Mouse (Mus musculus) spleen, embryonic (tissue): ENCODE measurements around the gene Wipf3.

Experiments
- CTCF ChIA-PET: fragments of 350-600 bp; sonication (Branson Sonifier 250); formaldehyde crosslinking; loops from one replicate; lab custom pipeline; 2022; lab: Charles Lee

Wipf3 gene

DNA sequence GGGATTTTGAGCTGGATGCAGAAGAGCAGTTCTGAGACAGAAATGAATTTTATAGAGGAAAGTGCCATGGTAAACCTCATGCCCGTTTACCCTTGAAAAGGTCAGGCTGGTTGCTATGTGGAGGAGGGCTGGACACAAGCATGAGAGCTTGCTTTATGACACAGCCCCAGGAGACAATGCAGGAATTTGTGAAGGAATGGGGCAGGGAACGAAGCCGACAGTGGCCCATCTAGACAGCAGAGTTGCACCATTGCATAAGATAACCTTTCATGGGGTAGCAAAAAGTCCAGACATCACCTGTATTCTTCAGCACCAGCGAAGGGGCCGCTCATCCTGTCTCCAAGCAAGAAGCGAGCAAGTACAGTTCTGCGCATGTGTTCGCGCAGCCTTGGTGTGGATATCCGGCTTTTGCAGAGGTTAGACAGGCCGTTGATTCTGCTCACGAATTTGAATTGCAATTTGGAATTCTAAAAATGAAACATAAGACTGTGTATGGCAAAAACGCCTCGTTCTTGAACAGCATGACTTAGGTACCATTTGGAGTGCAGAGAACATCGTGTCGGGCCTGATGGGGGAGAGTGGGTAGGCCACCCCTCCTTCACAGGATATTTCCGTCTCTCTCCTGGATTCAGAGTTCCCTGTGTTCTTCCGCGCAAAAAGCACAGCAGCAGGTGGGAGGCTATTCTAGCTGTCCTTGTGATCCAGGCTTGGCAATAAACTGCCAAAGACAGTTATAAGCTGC, 46.7 kb downstream of the Wipf3 start:
- CTCF ChIA-PET = no interaction called here

GRCm38 (mm10) chr6:54478646-54479324, 49.4 kb downstream of the Wipf3 start:
- CTCF ChIA-PET = no interaction called here

GRCm38 (mm10) chr6:54481390-54482112, 52.1 kb downstream of the Wipf3 start:
- CTCF ChIA-PET = no interaction called here

DNA sequence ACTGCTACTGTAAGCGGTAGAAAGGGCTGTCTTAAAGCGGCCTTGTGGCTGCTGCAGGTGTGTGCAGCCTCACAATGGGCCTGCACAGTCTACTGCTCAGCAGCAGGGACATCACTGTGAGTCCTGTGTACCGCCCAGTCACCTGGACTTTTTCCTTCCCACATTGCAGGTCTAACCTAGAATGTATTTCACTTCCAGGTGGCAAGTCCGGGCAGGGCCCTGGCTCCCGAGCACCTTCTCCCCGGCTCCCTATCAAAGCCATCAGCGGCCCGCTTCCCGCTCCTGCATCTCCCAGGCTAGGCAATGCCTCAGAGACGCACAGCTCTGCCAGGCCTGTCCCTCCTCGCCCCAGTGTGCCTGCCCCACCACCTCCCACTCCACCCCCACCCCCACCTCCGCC, 55.6 kb downstream of the Wipf3 start:
- CTCF ChIA-PET = no interaction called here

DNA sequence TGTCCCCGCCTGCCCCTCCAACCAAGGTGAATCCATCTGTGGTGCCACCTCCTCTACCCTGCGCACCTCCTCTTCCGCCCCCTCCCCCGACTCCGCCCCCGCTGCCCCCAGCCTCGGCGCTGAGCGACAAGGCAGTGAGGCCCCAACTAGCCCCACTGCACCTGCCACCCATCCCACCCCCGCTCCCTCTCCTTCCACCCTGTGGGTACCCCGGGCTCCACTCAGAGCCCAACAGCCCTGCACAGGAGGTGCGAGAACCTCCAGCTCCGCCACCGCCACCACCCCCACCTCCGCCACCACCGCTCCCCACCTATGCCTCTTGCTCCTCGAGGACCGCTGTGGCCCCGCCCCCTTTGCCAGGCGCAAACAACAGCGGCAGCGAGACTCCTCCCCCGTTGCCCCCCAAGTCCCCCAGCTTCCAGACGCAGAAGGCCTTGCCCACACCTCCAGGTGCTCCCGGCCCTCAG, 56.1 kb downstream of the Wipf3 start:
- CTCF ChIA-PET = no interaction called here

GRCm38 (mm10) chr6:54485973-54486569, 56.7 kb downstream of the Wipf3 start:
- CTCF ChIA-PET = no interaction called here

DNA sequence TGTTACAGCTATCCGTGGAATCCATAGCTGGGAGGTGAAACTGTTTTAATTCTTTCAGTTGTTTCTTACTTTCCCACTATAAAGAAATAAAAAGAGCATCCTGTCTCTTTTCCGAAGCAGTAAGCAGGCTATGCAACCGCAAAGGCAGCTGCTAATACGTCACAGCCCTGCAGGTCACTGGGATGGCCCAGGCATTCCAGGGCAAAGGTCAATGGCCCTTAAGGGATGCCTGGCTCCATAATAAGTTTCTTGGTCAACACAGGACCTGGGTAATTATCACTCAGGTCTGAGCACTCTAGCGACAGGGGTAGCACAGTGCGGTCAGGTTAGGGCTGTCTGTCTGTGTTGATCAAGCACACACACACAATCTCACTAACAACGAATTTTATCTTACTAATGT, 61.7 kb downstream of the Wipf3 start:
- CTCF ChIA-PET = no interaction called here

DNA sequence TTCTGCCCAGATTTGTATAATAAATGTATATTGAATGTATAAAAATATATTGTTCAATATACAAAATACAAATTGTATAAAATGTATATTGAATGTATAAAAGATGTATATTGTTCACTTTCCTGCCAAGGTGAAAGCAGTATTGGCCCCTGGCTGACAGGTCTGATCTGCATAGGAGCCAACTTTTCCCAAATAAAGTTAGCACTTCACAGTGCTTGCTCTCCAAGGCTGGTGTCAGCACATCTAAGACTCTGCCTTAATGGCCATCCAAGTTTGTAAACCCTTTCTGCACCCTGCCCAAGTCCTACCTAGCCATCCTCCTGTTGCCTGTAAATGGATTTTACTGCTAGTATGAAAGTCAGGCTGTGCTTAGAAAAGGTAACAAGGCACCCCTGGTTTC, 64.7 kb downstream of the Wipf3 start:
- CTCF ChIA-PET = no interaction called here

- CTCF ChIA-PET = no interaction called here
These were observed 65.4 kb downstream of the Wipf3 start for GRCm38 (mm10) chr6:54494612-54495398.

DNA sequence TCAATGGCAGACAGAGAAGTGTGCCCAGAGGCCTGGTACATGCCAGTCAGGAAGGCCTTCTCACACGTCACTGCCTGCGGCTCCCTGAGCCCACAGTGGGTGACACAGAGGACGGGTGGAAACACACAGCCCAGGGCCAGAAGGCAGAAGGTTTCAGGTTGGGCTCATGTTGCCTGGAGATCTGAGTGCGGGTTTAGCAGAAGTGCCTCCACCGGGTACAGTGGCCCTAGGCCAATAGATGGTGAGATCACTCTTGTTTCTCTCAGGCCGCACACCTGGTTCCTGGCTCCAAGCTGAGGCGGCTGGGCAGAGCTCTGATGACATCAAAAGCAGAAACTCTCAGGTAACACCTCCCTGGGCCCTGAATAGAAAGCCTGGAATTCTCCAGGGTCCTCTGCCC, 66.8 kb downstream of the Wipf3 start:
- CTCF ChIA-PET = no interaction called here

DNA sequence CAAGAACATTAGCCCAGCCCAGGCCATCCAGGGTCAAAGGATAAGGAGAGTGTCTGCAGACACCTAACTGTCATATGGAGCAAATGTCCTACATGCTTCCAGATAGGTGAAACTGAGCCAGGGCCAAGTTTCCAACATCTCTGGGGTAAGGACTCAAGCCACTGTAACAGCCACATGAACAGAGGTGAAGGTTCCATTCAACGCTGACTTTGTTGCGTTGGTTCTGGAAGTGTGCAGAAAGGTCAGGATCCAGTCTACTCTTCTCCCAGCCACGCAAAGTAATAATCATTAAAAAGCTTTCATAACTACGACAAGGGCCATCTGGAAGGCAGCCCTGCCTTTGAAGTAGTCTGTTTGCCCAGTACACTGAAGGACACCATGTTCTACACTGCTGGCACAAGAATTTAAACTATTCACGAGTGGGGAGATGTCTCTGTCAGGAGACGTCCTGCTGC, 73.3 kb downstream of the Wipf3 start:
- CTCF ChIA-PET = no interaction called here

DNA sequence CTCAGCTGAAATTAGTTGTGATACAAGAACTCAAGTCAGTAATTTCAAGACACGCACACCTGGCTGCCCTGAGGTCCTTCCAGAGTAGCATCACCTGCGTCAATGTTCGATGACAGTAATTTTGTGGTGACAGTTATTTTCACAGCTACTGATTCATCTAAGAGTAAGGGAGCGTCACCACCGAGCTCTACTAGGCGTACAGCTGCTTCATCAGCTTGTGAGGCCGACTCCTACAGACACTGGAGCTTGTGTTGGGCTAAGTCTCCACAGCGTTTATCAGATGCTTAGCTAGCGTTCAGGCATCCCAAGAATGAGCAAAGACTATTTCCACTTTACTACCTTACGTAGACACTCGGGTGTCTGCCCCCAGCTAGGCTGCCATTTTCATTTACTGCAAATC, 76.9 kb downstream of the Wipf3 start:
- CTCF ChIA-PET = no interaction called here

GRCm38 (mm10) chr6:54507002-54507401, 77.6 kb downstream of the Wipf3 start:
- CTCF ChIA-PET = no interaction called here

DNA sequence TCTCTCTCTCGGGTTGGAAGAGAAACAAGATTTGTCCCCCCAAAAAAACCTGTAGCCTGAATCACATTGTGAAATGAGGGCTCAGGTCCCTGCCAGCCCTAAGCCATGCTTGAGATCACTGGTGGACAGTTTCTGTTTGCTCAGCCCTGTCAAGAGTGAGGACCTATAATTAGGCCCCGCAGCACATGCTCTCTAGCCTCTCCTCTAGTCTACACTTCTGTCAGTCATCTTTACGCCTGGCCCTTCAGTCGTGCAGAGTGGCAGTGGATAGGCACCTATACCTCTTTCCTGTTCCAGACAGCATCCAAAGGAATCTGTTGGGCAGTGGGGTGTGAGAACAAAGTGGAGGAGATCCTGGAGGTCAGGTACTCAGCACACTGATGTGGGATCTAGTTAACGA, 78.4 kb downstream of the Wipf3 start:
- CTCF ChIA-PET = no interaction called here

- CTCF ChIA-PET = no interaction called here
These were observed 78.9 kb downstream of the Wipf3 start for GRCm38 (mm10) chr6:54508256-54508793.

DNA sequence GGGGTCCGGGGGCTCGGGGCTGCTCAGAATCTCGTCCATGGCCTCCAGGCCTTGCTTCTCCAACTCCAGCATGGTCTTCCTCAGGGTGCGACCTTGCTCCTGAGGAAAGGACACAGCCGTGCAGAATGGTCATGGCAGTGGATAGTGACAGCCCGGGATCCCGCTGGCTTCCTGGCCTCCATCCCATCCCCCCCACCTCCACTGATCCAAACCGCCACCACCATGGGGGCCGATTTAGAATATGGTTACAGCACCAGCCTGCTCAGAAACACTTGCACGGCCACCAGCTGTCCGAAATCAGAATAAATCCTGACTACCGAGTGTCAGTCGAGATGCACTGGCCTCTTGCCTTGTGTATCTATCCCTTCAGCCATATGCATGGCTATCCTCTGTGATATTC, 79.9 kb downstream of the Wipf3 start:
- CTCF ChIA-PET = no interaction called here

DNA sequence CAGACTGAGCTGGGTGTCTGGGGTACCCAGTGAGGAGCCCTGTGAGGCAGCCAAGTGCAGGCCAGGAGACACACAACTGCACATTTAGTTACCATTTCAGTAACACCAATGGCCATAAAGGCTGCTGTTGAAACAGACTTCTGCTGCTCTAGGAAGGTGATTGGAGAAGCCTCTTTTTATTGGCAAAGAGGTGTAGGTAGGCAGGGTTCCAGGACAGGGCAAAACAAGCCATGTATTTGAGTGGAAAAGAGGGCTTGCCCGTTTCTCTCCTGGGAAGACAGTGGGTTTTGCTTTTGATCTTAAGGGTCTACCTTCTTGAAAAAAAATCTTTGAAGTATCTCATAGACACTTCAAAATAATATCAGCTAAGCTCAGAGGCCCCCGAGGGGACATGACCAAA, 82.9 kb downstream of the Wipf3 start:
- CTCF ChIA-PET = no interaction called here

DNA sequence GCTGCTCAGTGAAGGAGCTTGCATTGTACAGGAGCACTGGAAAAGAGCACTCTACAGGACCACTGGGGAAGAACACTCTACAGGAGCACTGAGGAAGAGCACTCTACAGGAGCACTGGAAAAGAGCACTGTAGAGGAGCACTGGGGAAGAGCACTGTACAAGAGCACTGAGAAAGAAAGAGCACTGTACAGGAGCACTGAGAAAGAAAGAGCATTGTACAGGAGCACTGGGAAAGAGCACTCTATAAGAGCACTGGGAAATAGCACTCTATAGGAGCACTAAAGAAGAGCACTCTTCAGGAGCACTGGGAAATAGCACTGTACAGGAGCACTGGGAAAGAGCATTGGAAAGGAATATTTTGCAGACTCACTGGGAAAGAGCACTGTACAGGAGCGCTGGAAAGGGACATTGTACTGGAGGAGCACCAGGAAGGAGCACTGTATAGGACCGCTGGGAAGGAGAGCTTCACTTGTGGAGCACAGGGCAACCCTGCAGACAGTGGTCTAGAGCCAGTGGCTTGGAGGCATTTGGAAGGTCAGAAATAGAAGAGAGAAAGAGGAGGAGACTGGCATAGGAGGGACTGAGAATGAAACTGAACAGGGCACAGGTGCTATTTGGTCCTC, 87.2 kb downstream of the Wipf3 start:
- CTCF ChIA-PET = no interaction called here

DNA sequence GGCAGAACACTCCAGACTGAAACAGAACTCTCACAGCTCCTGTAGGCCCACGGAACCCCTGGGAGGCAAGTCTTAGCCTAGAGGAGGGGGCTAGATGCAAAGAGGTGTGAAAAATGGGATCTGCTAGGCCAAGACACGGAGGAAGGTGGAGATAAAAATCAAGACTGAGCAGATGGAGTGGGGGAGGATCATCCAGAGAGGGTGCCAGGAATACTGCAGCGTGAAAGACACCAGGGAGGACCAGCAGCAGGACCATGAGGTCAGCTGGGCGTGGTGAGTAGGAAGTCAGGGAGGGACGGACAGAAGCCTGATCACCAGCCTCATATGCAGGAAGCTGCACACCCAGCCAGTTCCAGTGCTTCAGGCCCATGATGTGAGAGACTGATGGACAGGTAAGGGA, 89.4 kb downstream of the Wipf3 start:
- CTCF ChIA-PET = no interaction called here

DNA sequence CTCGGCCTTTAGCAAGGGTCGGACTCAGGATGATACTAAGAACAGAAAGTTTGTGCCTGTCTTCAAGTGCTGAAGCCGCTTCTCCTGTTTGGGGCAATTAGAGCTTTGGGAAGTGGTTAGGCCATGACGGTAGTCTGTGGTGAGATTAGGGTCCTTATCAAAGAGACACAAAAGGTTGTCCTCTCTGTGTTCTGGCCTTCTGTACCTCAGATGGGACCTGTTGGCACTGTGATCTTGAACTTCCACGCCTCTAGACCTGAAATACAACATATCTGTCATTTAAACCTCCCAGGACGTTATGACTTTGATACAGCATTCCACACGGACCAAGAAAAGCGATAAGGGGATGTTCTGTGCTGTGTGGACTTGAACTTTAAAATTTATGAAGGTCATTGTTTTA, 99.3 kb downstream of the Wipf3 start:
- CTCF ChIA-PET = no interaction called here

GRCm38 (mm10) chr6:54530182-54530581, 100.8 kb downstream of the Wipf3 start:
- CTCF ChIA-PET = no interaction called here
